26 mouse cellular contexts compared by ENCODE assay signal in the genomic region with DNA sequence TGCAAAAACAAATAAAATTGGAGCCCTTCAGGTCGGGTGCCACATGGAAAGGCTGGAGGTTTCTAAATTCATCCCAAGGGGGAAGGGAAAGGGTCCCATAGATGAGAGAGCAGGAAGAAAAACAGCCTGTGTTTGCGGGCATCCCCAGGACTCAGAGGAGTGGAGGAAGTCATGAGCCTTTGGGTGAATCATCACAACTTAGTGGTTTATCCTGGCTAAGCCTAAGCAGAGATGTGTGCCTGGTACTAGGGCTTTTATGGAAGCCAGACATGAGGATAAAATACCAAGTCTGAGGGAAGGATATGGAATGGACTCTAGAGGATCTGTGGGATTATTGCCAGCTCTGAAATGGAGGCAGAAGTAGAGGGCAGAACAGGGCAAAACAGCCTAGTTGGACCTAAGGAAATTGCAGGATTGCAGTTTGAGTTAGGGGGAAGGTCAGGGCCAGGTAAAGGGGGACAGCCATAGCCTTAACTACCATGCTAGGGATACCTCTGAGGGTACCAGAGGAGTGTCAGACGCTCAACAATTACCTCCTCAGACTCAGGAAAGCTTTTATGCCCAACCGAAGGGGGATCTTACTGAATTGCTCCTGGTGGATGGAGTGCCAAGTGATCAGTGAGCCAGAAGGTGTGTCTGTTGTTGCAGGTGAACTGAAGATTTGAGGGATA. TPM values are rescaled to one million over a fixed set of nuclear protein-coding genes. Genes with fewer than 3 reads are reported as not detected.
A peak's percentile ranks its signal among the peaks of the same experiment; 100 is the strongest.
DNase-seq lines count a peak whose midpoint lies in the region; ATAC-seq lines count a peak whose summit lies in the region.
"Had no signal": no experiment of that assay in that cellular context is flagged by ENCODE, and none has a peak within 500 bp of the region (broad histone marks: within the 10 kb centered on the region; RNA-seq: fewer than 3 reads in every experiment).

No protein-coding gene starts in this region.

- 40% methylated on average over 4 of the region's 4 CpGs for WGBS in liver, embryonic 15.5 days (ENCODE audit: insufficient replicate concordance)
- 45% methylated on average over 4 of the region's 4 CpGs for WGBS in liver, embryonic 16.5 days (ENCODE audit: insufficient replicate concordance)

- H3K36me3 ChIP-seq in liver, embryonic 15.5 days (replicated peaks) = no peaks in the 10 kb centered on the region
- H3K36me3 ChIP-seq in liver, embryonic 16.5 days (ENCODE audit: control insufficient read depth, insufficient read depth) = no peaks in the 10 kb centered on the region
- H3K36me3 ChIP-seq: embryonic facial prominence, embryonic 10.5 days; embryonic facial prominence, embryonic 13.5 days; forebrain, embryonic 12.5 days; forebrain, embryonic 15.5 days; hindbrain, embryonic 12.5 days; hindbrain, embryonic 15.5 days had no signal

- H3K9me3 ChIP-seq in liver, embryonic 15.5 days (replicated peaks) = no peaks in the 10 kb centered on the region
- H3K9me3 ChIP-seq in liver, embryonic 16.5 days (replicated peaks; ENCODE audit: control insufficient read depth, low read length) = no peaks in the 10 kb centered on the region
- H3K9me3 ChIP-seq: embryonic facial prominence, embryonic 10.5 days; embryonic facial prominence, embryonic 13.5 days; forebrain, embryonic 12.5 days; forebrain, embryonic 15.5 days; hindbrain, embryonic 12.5 days; hindbrain, embryonic 15.5 days had no signal

- H3K4me3 ChIP-seq in liver, embryonic 15.5 days (replicated peaks) = no peak overlapping the region
- no peak overlapping the region for H3K4me3 ChIP-seq in liver, embryonic 16.5 days (ENCODE audit: low read depth, low read length)
- H3K4me3 ChIP-seq: embryonic facial prominence, embryonic 10.5 days; embryonic facial prominence, embryonic 13.5 days; erythroblast, embryonic 14.5 days; forebrain, embryonic 12.5 days; forebrain, embryonic 15.5 days; heart, adult 2 months; hindbrain, embryonic 12.5 days; hindbrain, embryonic 15.5 days had no signal

- H3K9ac ChIP-seq in liver, embryonic 15.5 days = no peak overlapping the region
- H3K9ac ChIP-seq in liver, embryonic 16.5 days (ENCODE audit: low read depth, low read length) = no peak overlapping the region
- H3K9ac ChIP-seq: embryonic facial prominence, embryonic 13.5 days; forebrain, embryonic 12.5 days; forebrain, embryonic 15.5 days; hindbrain, embryonic 12.5 days; hindbrain, embryonic 15.5 days had no signal

- H3K4me2 ChIP-seq in liver, embryonic 15.5 days = 0 out of 2 replicates have a peak overlapping the region, but pooled peaks have one; percentile 16
- peak overlapping the region; percentile 51; the same call in 1 of the 2 replicates for H3K4me2 ChIP-seq in liver, embryonic 16.5 days (ENCODE audit: low read depth, low read length)
- H3K4me2 ChIP-seq: embryonic facial prominence, embryonic 13.5 days; forebrain, embryonic 12.5 days; forebrain, embryonic 15.5 days; heart, embryonic 11.5 days; hindbrain, embryonic 12.5 days; hindbrain, embryonic 15.5 days had no signal

- no peak overlapping the region for H3K27ac ChIP-seq in liver, embryonic 15.5 days (replicated peaks)
- H3K27ac ChIP-seq in liver, embryonic 16.5 days (ENCODE audit: low read length) = no peak overlapping the region
- H3K27ac ChIP-seq: embryonic facial prominence, embryonic 10.5 days; embryonic facial prominence, embryonic 13.5 days; forebrain, embryonic 12.5 days; forebrain, embryonic 15.5 days; heart, adult 2 months; hindbrain, embryonic 12.5 days; hindbrain, embryonic 15.5 days had no signal

- DNase-seq in heart, adult 11 months = peak; percentile 83
- no peak for DNase-seq in heart, adult 8-10 months (ENCODE audit: low spot score)
- DNase-seq in liver (no peak), 416B (ENCODE audit: low read depth) (peak; percentile 4)
- DNase-seq in layer of hippocampus, postnatal 10 days (ENCODE audit: low spot score in 2 of 2) = no peak
- DNase-seq in spleen, postnatal 10 days (ENCODE audit: low spot score in 2 of 2) = no peak
- DNase-seq: adrenal gland, adult 2 months; adrenal gland, postnatal 14 days; cerebellum, adult 11 months; cerebellum, adult 2 months; cerebellum, postnatal 10 days; cerebellum, postnatal 36 days; embryo, embryonic 11 days; gastrocnemius, postnatal 25 days; heart, adult 2 months had no signal

- H3K4me1 ChIP-seq in liver, embryonic 15.5 days (replicated peaks) = peaks cover 12% of the 10 kb centered on the region
- H3K4me1 ChIP-seq in liver, embryonic 16.5 days (ENCODE audit: control insufficient read depth, low read depth, low read length) = no peaks in the 10 kb centered on the region; the same call in 1 of the 2 replicates
- H3K4me1 ChIP-seq: embryonic facial prominence, embryonic 10.5 days; embryonic facial prominence, embryonic 13.5 days; forebrain, embryonic 12.5 days; forebrain, embryonic 15.5 days; hindbrain, embryonic 12.5 days; hindbrain, embryonic 15.5 days had no signal

- ATAC-seq in liver, embryonic 15.5 days (ENCODE audit: insufficient read depth) = no peak
- ATAC-seq in liver, embryonic 16.5 days (ENCODE audit: low read depth) = no peak
- ATAC-seq: forebrain, embryonic 15.5 days had no signal

- H3K27me3 ChIP-seq in liver, embryonic 15.5 days = no peaks in the 10 kb centered on the region
- no peaks in the 10 kb centered on the region for H3K27me3 ChIP-seq in liver, embryonic 16.5 days (ENCODE audit: control insufficient read depth, insufficient read depth, low read depth, low read length)
- H3K27me3 ChIP-seq: embryonic facial prominence, embryonic 13.5 days; forebrain, embryonic 12.5 days; forebrain, embryonic 15.5 days; hindbrain, embryonic 12.5 days; hindbrain, embryonic 15.5 days had no signal

RNA-seq across cellular contexts. Expression of a gene that starts 4.0 kb away (rescaled TPM):
- 10 to 100 TPM in 3 of 4 experiments, 1 to 10 TPM in 1; 8.0 to 17.7 (median 12.2) TPM for total RNA-seq in heart, adult 8-10 months (2022)
- 102 and 115 TPM in 2 replicates for polyA plus RNA-seq in liver, embryonic 15.5 days (2015; fragmentation: Nextera tagmentation; extraction: Ambion mirVana)
- 150 and 162 TPM in 2 replicates for polyA plus RNA-seq in liver, embryonic 16.5 days (2015; fragmentation: Nextera tagmentation; extraction: Ambion mirVana)
- 1 to 10 TPM in 1 of 2 experiments, under 1 TPM in 1; 0.78 to 1.1 TPM for total RNA-seq in layer of hippocampus, postnatal 10 days (2021)
- total RNA-seq: hematopoietic stem cell, adult 5-6 weeks had no signal

RNA-seq across cellular contexts. Expression of a gene that starts 26.1 kb away (rescaled TPM):
- 1 to 10 TPM; 2.6 to 5.2 (median 4.2) TPM for total RNA-seq in heart, adult 8-10 months (2022)
- polyA plus RNA-seq in liver, embryonic 15.5 days (2015; fragmentation: Nextera tagmentation; extraction: Ambion mirVana) = 3.2 and 3.6 TPM in 2 replicates
- polyA plus RNA-seq in liver, embryonic 16.5 days (2015; fragmentation: Nextera tagmentation; extraction: Ambion mirVana) = 3.0 and 3.3 TPM in 2 replicates
- total RNA-seq in layer of hippocampus, postnatal 10 days (2021) = 10 to 100 TPM; 19.0 to 20.2 TPM
- polyA plus RNA-seq: erythroblast, embryonic 14.5 days had no signal

Comparison
In these comparisons a context has a peak if more than half of its experiments do, and no peak if none do; other contexts are left out.
1. DNase-seq: peak in heart, adult 11 months (single experiment) and 416B (single experiment); none in heart, adult 8-10 months (single experiment), liver (single experiment), layer of hippocampus, postnatal 10 days (0 of 2) and spleen, postnatal 10 days (0 of 2).
2. RNA of a gene that starts 4.0 kb away (total RNA-seq): 8.0 to 17.7 TPM in heart, adult 8-10 months; 0.78 to 1.1 TPM in layer of hippocampus, postnatal 10 days; every median in the first group is over 4 times any median in the second.